Comparison of ENCODE assay signal across 10 mouse cellular contexts in genomic region chr2:169635428-169635827, GRCm38 (mm10). TPM values are rescaled to one million over a fixed set of nuclear protein-coding genes. Genes with fewer than 3 reads are reported as not detected.
DNase-seq lines count a peak whose midpoint lies in the region; ATAC-seq and TF ChIP-seq lines count a peak whose summit lies in the region.
"Had no signal": no experiment of that assay in that cellular context is flagged by ENCODE, and none has a peak within 500 bp of the region (broad histone marks: within the 10 kb centered on the region; RNA-seq: fewer than 3 reads in every experiment).

No protein-coding gene starts in this region.

- H3K9me3 ChIP-seq in forebrain, embryonic 12.5 days: no peaks in the 10 kb centered on the region
- H3K9me3 ChIP-seq in intestine, postnatal 0 days (ENCODE audit: control insufficient read depth): no peaks in the 10 kb centered on the region
- no peaks in the 10 kb centered on the region for H3K9me3 ChIP-seq in midbrain, postnatal 0 days (ENCODE audit: low read length)

- H3K27me3 ChIP-seq in kidney, adult 2 months (replicated peaks; ENCODE audit: control insufficient read depth, insufficient read depth, low read length): no peaks in the 10 kb centered on the region
- H3K27me3 ChIP-seq in forebrain, embryonic 12.5 days: peaks cover 3% of the 10 kb centered on the region; the same call in 1 of the 2 replicates
- H3K27me3 ChIP-seq in intestine, postnatal 0 days (replicated peaks; ENCODE audit: control insufficient read depth, insufficient read depth, low read length): no peaks in the 10 kb centered on the region
- H3K27me3 ChIP-seq in midbrain, postnatal 0 days (ENCODE audit: insufficient read depth, low read length): no peaks in the 10 kb centered on the region

- DNase-seq in kidney, adult 2 months: peak; percentile 19
- no peak for DNase-seq in kidney, adult 11 months
- DNase-seq in midbrain, postnatal 0 days (ENCODE audit: low spot score): no peak
- no peak for DNase-seq in spleen, postnatal 4 days (ENCODE audit: low spot score in 2 of 2)
- DNase-seq: layer of hippocampus, adult 9-11 months had no signal

- H3K4me2 ChIP-seq in forebrain, embryonic 12.5 days: peak overlapping the region; percentile 97
- H3K4me2 ChIP-seq in intestine, postnatal 0 days (replicated peaks; ENCODE audit: low read depth): peak overlapping the region; percentile 94
- peak overlapping the region; percentile 96 for H3K4me2 ChIP-seq in midbrain, postnatal 0 days (ENCODE audit: low read depth, low read length, poor library complexity, severe bottlenecking)

- H3K36me3 ChIP-seq in kidney, adult 2 months (ENCODE audit: control insufficient read depth, insufficient read depth, low read length): no peaks in the 10 kb centered on the region
- no peaks in the 10 kb centered on the region for H3K36me3 ChIP-seq in forebrain, embryonic 12.5 days (replicated peaks)
- H3K36me3 ChIP-seq in intestine, postnatal 0 days (ENCODE audit: control insufficient read depth, insufficient read depth): no peaks in the 10 kb centered on the region
- H3K36me3 ChIP-seq in midbrain, postnatal 0 days (ENCODE audit: insufficient read depth, low read length): no peaks in the 10 kb centered on the region
- H3K36me3 ChIP-seq: G1E had no signal

- ATAC-seq in forebrain, embryonic 12.5 days (ENCODE audit: low FRiP score): no peak
- no peak for ATAC-seq in intestine, postnatal 0 days
- no peak for ATAC-seq in midbrain, postnatal 0 days (ENCODE audit: low FRiP score)
- no peak for ATAC-seq in monocyte, adult 5-6 weeks (replicated peaks; ENCODE audit: insufficient number of reproducible peaks, low FRiP score, low TSS enrichment, poor library complexity, severe bottlenecking)
- ATAC-seq in inflammation-experienced regulatory T-cells, adult 6 months: no peak

- H3K4me1 ChIP-seq in kidney, adult 2 months (ENCODE audit: control insufficient read depth, insufficient read depth, low read length): no peaks in the 10 kb centered on the region
- H3K4me1 ChIP-seq in forebrain, embryonic 12.5 days: peaks cover 18% of the 10 kb centered on the region
- H3K4me1 ChIP-seq in intestine, postnatal 0 days (replicated peaks; ENCODE audit: control insufficient read depth, insufficient read depth, low read length): 0 out of 2 replicates have a peak, but pooled peaks cover 5% of the 10 kb centered on the region
- H3K4me1 ChIP-seq in midbrain, postnatal 0 days (ENCODE audit: insufficient read depth, low read length): peaks cover 5% of the 10 kb centered on the region; the same call in 1 of the 2 replicates

- no peak for TF ChIP-seq POLR2A in kidney, adult 2 months (IDR thresholded peaks at IDR 0.05; ENCODE audit: low read depth, low read length)

- peak overlapping the region; percentile 47 for H3K27ac ChIP-seq in kidney, adult 2 months (ENCODE audit: insufficient read depth, low read depth, low read length)
- no peak overlapping the region for H3K27ac ChIP-seq in forebrain, embryonic 12.5 days
- 0 out of 2 replicates have a peak overlapping the region, but pooled peaks have one; percentile 57 for H3K27ac ChIP-seq in intestine, postnatal 0 days (ENCODE audit: low read depth, low read length)
- H3K27ac ChIP-seq in midbrain, postnatal 0 days (ENCODE audit: low read depth, low read length): no peak overlapping the region

- 30% methylated on average over 7 of the region's 7 CpGs for WGBS in kidney, adult 2 months
- WGBS in forebrain, embryonic 12.5 days: 52% methylated on average over 7 of the region's 7 CpGs
- 27% methylated on average over 7 of the region's 7 CpGs for WGBS in intestine, postnatal 0 days
- WGBS in midbrain, postnatal 0 days: 41% methylated on average over 7 of the region's 7 CpGs

- H3K9ac ChIP-seq in forebrain, embryonic 12.5 days: no peak overlapping the region
- peak overlapping the region; percentile 85; the same call in 1 of the 2 replicates for H3K9ac ChIP-seq in intestine, postnatal 0 days (ENCODE audit: low read depth, low read length)
- H3K9ac ChIP-seq in midbrain, postnatal 0 days (replicated peaks; ENCODE audit: low read length, poor library complexity, severe bottlenecking): no peak overlapping the region; the same call in 1 of the 2 replicates

- no peak for TF ChIP-seq CTCF in kidney, adult 2 months (conservative IDR thresholded peaks at IDR 0.05; ENCODE audit: insufficient read depth, insufficient read length, low read depth, low read length)
- TF ChIP-seq CTCF in intestine, postnatal 0 days (IDR thresholded peaks at IDR 0.05; ENCODE audit: low read depth): no peak
- no peak for TF ChIP-seq CTCF in midbrain, postnatal 0 days (IDR thresholded peaks at IDR 0.05)

- peak overlapping the region; percentile 24; the same call in 1 of the 2 replicates for H3K4me3 ChIP-seq in kidney, adult 2 months (ENCODE audit: insufficient read depth, low read depth, low read length)
- peak overlapping the region; percentile 62; the same call in 1 of the 2 replicates for H3K4me3 ChIP-seq in forebrain, embryonic 12.5 days (replicated peaks)
- H3K4me3 ChIP-seq in intestine, postnatal 0 days (ENCODE audit: low read depth, low read length): peak overlapping the region; percentile 85
- peak overlapping the region; percentile 72 for H3K4me3 ChIP-seq in midbrain, postnatal 0 days (ENCODE audit: low read depth, low read length)

RNA-seq across cellular contexts. Expression of gene Tshz2, which starts 2.6 kb away (rescaled TPM):
- polyA plus RNA-seq in kidney, adult 2 months (2012; rRNA removed): 17.5 and 17.6 TPM in 2 replicates
- polyA plus RNA-seq in forebrain, embryonic 12.5 days (2016; fragmentation: Nextera tagmentation; extraction: Ambion mirVana): 8.4 TPM in 2 replicates
- 6.3 and 6.6 TPM in 2 replicates for polyA plus RNA-seq in intestine, postnatal 0 days (2015; fragmentation: Nextera tagmentation; extraction: Ambion mirVana)
- total RNA-seq in midbrain, postnatal 0 days (2014; rRNA removed): 37.2 and 40.8 TPM in 2 replicates
- 19.6 and 26.4 TPM in 2 replicates for polyA plus RNA-seq in midbrain, postnatal 0 days (2015; fragmentation: Nextera tagmentation; extraction: Ambion mirVana)
- total RNA-seq in monocyte, adult 5-6 weeks (2017): not detected in 3 replicates
- under 1 TPM; 0.15 to 0.53 (median 0.35) TPM for polyA plus RNA-seq in inflammation-experienced regulatory T-cells, adult 6 months (2017; shearing (Covaris generic))
- polyA plus RNA-seq: G1E had no signal

RNA-seq across cellular contexts. Expression of gene Gm11011, which starts 47.9 kb away (rescaled TPM):
- not detected in 2 replicates for polyA plus RNA-seq in kidney, adult 2 months (2012; rRNA removed)
- polyA plus RNA-seq in forebrain, embryonic 12.5 days (2016; fragmentation: Nextera tagmentation; extraction: Ambion mirVana): not detected in 2 replicates
- polyA plus RNA-seq in intestine, postnatal 0 days (2015; fragmentation: Nextera tagmentation; extraction: Ambion mirVana): not detected in 2 replicates
- not detected in 2 replicates for total RNA-seq in midbrain, postnatal 0 days (2014; rRNA removed)
- not detected in 2 replicates for polyA plus RNA-seq in midbrain, postnatal 0 days (2015; fragmentation: Nextera tagmentation; extraction: Ambion mirVana)
- total RNA-seq in monocyte, adult 5-6 weeks (2017): not detected in 3 replicates
- polyA plus RNA-seq in inflammation-experienced regulatory T-cells, adult 6 months (2017; shearing (Covaris generic)): not detected
- total RNA-seq: G1E had no signal
- polyA plus RNA-seq: G1E had no signal

Comparison
In these comparisons a context has a peak if more than half of its experiments do, and no peak if none do; other contexts are left out.
1. H3K27ac ChIP-seq: peak in kidney, adult 2 months (single experiment) and intestine, postnatal 0 days (single experiment); none in forebrain, embryonic 12.5 days (single experiment) and midbrain, postnatal 0 days (single experiment).
2. H3K4me3 ChIP-seq: peak in every context shown above with its lines; median percentile 85 in intestine, postnatal 0 days; 72 in midbrain, postnatal 0 days; 62 in forebrain, embryonic 12.5 days; 24 in kidney, adult 2 months.
3. Peak in every context shown above with its lines, with median percentiles within 50 percentile points of each other: H3K4me2 ChIP-seq.